Mouse (Mus musculus): Measurements from ENCODE around the gene Asic2.

GRCm38 (mm10) chr11:80907820-80908219, 1060.4 kb downstream of the Asic2 start:
- TF ChIP-seq POLR2A (IDR thresholded peaks at IDR 0.05; ENCODE audit: borderline replicate concordance, control insufficient read depth, low read depth, low read length) (no peak), CTCF (IDR thresholded peaks at IDR 0.05; ENCODE audit: control insufficient read depth, insufficient read depth, low read length) (no peak)
